Mouse (Mus musculus) gastrocnemius, postnatal 10 days (tissue): ENCODE measurements at regions not wholly inside any gene's neighbourhood (a gene's known extent, or its start where the extent isn't known, plus 50 kb on each side); places are given as distances from the start of the nearest gene placed in this dataset.

Experiments used
- DNase-seq: peaks from one replicate; pipeline ENCODE4 v3.0.0; 2021; ENCODE audit warnings: mixed read lengths

GRCm38 (mm10) chr4:12534151-12534550, 362.3 kb upstream of the Fam92a start:
- DNase-seq = no peak

DNA sequence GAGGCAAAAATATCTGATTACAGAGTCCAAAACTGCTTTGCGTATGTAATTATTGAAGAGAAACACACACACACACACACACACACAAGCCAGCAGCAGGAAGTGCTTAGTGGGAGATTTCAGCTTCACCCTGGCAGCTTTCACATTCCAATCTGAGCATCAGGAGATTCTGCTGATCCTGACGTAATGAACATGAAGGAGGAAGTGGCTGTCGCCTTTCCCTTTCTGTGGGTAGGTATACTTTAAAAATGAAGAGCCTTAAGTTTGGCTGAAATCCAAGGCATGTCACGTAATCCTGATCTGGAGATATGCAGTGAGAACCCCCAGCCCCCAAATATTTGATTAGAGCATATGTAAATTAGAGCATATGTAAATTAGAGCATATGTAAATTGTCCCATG, 361.1 kb upstream of the Fam92a start:
- no peak for DNase-seq

DNA sequence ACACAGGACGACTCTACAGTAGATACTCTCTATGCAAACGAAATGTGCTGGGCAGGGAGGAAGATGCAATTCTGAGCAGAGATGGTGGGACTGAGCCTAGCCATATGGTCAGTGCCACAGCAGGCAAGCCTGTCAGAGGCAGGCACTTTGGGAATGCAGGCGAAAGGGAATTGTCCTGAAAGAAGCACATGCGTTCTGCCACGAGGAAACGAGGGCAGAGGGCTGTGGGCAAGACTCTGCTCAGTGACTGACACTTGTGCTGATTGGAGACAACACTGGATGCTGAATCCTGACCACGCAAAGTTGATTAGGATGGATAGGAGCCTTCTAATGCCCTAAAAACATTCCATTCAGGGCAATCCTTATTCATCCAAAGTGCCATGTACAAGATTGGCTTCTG, 350.5 kb upstream of the Fam92a start:
- DNase-seq = no peak

DNA sequence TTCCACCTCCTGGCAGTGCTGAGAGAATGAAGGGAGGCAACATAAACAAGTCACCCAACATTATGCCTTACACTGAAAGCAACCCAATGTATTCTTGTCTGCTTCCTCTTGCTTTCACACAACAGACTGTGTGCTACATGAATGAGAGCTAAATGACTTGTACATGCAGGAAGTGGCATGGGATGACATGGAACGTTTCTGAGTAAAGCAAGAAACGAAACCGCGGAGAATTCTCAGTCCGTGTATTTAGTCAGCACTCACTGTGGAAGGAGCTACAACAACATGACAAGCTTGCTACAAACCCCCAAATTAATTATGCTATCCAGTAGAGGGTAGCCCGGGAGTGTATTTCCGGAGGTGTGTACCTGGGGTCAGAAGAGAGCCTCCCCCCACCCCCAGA, 349.4 kb upstream of the Fam92a start:
- no peak for DNase-seq

- DNase-seq = no peak
These were observed 344.7 kb upstream of the Fam92a start for GRCm38 (mm10) chr4:12516497-12516896.

- peak; percentile 72 for DNase-seq
These were observed 340.0 kb upstream of the Fam92a start for GRCm38 (mm10) chr4:12511656-12512385.

DNA sequence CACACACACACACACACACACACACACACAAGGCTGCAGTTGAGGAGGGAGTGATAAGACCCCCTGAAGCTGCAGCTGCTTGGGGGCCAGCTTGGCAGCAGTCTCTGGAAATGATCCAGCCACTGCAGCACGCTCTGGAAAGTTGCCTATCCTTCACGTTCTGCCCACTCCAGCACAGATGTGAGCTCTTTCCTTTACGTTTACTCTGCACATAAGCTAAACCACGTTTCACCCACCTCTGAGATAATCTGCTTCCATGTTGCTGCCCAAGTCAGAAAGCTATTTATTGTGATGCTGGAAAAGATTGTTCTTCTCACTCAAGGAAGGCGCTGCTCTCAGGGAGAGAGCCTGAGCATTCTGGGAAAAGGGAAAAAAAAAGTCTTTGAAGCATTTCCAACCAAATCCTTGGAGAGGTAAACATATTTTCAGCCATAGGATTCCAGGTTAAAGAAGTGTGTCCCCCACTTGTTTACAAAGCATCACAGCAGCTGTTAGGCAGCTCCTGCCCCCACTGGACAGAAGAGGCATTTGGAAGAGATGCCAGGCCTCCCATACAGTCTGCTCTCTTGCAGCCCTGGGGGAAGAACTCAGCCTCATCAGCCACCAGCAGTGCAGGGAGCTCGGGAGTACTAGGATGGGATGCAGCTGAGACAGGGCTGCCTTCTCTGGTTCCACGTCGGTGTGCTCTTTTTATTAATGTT, 335.2 kb upstream of the Fam92a start:
- peak; percentile 13 for DNase-seq

DNA sequence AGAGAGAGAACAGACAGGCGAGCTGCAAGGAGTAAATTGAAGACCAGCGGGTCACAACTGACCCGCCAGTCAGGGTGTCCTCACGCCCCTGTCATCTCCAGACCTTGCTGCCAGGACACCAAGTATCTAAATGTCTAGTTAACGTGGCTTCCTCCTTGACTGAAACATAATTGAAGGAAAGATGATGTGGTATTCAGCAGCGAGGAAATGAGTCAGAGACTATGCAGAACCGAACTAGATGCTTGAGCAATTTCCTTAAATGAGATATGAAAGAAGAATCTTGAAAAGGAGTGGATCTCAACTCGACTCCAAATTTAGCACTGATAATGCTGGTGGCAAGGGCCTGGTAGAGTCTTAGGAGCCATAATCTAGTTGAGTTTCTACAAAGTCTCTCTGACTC, 329.3 kb upstream of the Fam92a start:
- DNase-seq = no peak

- DNase-seq = no peak
These were observed 326.6 kb upstream of the Fam92a start for GRCm38 (mm10) chr4:12498426-12498825.

DNA sequence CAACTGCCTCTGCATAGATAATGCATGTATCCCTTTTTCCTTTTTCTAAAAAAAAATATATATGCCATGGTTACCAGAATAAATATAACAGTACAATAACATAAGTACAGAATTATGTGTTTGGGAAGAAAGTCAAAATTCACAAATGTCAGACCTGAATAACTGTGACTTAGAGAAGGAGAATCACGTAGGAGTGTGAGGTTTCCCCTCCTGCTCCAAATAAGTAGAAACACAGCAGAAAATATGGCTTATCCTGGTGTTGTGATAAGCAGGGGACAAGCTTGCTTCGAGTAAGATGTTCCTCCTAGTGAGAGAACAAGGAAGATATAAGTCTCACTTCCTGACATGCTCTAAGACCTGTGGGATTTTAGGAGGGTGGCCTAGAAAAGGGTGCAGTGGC, 320.7 kb upstream of the Fam92a start:
- no peak for DNase-seq

DNA sequence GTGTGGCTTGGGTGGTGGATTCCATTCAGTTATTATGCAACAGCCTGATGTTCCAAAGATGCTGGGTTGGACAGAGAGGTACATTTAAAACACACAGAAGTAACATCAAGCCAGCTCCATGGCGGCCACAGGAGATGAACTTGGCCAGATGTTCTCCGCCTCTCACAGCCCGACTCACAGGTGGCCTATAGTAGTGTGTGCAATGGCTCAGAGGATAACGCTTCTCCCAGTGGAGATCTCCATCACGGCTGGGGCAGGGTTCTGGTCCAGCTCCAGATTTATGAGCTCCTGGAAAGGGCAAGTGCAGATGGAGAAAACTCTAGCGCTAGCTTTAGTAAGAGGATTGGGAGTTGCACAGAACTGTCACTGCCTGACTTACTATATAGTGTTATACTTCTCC, 319.5 kb upstream of the Fam92a start:
- DNase-seq = no peak

DNA sequence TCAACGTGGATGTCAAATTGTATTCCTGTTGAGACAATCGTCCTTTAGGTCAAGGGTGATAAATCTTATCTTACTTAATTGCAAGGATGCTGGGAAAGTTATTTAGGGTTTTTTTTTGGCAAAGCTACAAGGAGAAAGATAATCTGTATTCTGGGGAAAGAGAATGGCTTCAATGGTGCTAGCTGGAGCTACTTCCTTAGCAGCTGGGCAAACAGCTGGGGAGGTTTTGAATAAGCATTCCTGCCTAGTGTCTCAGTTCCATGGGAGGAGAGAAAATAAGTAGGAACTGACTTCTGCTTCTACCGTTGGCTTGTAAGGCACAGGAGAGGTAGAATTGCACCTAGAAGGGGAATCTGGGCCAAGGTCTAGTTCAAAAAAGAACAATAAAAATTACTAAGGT, 318.3 kb upstream of the Fam92a start:
- no peak for DNase-seq

- DNase-seq = no peak
These were observed 317.5 kb upstream of the Fam92a start for GRCm38 (mm10) chr4:12489358-12489757.

- DNase-seq = no peak
These were observed 309.7 kb upstream of the Fam92a start for GRCm38 (mm10) chr4:12481481-12481880.

DNA sequence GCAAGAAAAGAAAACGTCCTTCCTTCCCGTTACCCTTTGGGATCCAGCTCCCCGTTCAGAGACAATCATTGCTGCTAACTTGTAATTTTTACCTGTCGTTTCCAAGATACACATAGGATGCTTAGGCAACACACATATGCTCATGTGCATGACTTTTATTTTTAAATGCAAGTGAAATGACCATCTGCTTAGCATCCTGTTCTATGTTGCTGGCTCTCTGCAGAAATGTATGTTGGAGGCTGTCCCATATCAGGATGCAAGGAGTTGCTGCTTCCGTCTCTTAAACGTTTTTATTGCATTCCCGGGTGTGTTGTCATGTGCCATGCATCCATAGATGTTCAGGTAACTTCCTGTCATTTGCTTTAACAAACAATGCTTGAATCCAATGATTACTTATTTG, 304.9 kb upstream of the Fam92a start:
- DNase-seq = no peak

DNA sequence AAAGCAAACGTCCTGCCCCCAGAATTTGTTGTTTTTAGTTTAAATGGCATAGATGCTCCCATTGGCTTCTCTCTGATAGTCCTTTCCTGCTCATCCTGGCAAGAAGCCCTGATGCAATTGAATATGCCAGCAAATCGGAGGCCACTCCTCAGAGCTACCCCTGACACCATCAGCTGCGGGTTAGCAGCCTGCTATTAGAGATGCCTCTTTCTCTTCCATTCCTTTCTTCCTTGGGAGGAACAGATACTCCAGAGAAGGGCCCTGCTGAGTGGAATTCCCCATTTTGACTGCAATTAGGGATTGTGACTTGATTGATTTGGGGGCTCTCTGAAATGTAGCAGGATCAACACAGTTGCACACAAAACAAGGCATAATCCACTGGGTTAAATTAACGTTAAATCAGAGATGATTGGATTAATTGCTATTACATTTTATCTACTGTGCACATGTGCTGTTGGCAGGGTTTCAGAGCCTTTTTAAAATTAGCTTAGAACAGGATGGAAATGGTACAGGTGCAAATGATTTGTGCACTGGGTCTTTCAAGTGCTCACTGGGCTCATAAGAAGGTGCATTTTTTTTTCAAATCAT, 303.3 kb upstream of the Fam92a start:
- DNase-seq = no peak

DNA sequence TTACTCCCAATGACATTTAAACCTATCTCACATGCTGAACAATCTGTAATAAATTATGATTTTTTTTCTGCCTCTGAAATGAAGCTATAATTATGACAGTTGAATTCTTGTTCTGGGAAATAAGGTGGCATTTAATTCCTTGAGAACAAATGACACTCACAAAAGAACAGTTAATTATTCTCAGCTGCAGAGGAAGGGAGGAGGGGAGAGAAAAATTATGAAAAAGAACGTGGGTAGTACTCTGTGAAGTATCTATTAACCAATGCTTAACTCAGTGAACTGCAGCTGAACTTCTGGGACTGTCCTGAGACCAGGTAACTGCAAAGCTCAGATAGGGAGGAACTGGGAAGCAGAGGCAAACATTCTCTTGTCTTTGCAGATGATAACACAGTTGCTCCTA, 302.6 kb upstream of the Fam92a start:
- no peak for DNase-seq

DNA sequence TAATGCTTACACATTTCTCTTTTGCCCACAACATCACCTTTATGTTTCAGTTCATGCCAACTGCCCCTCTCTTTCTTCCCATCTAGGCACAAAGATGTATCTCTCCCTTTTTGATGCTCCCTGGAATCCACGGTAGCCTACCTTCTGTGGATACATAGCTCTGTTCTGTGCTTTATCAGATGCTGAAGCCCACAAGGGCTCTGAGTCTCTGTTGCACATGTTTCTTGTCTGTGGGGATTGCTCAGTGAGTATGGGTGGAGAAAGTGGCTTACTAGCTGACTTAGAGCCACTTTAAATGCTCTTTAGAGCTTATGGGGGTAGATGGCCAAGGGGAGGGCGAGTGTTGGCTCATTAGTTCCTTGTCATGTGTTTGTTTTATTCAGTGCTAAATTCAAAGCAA, 289.9 kb upstream of the Fam92a start:
- DNase-seq = no peak

DNA sequence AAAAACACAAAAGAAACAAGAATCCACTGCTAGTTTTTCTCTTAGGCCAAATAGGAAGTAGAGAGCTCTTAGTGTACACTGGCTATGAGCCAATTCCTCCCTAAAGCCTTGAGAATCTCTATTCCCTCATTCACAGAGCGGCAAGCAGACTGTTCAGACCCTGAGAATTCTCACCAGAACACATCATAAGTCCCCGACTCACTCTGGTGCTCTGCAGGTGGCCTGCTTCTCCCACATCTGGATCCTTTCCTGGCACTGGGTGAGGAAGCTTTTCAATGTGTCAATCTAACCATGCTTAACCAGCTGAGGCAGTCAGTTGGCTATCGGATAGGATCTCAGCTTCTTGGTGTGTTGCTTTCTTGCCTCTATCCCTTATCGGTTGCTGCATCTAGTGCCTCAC, 289.4 kb upstream of the Fam92a start:
- no peak for DNase-seq

DNA sequence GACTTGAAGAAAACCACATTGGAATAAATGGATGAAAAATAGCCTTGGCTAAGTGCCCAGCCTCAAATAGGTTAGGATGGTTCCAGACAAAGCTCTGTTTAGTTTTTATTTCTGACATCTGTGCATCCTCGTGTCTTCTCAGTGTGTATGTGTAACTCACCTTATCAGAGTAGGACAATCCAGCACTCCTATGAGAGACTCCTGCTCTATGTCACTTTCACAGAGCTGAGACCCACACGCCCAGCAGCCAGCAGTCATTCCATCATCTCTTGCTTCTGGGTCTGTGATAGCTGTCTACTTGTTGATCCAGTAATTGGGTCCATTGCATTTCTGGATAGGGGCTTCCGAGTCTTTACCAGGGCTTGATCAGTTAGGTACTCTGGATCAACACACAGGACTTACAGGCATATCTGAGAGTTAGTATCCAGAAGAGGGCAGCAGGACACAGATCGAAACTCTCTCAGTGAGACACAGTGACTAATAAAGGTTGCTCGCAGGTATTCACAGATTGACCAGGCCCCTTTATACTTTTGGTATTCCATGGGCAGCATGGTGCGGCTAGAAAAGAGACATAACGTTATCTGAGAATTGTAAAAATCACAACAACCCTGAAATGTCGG, 286.3 kb upstream of the Fam92a start:
- DNase-seq = no peak

DNA sequence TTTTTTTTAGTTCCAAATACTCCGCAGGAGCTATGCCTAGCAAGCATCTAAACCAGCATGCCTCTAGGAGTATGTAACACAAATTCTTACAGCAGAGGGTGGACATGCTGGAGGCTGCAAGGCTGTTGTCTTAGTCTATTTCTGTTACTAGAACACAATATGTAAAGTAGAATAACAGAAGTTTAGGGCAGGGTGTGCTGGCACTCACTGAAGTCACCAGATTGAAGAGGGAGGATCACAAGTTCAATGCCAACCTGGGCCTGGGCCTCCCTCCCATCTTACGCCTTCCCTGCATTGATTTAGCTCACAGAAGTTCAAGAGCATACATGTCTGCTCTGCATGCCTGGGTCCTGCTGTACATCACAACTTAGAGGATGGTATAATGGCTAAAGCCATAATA, 280.3 kb upstream of the Fam92a start:
- no peak for DNase-seq

GRCm38 (mm10) chr4:12425507-12425906, 253.7 kb upstream of the Fam92a start:
- DNase-seq = no peak

DNA sequence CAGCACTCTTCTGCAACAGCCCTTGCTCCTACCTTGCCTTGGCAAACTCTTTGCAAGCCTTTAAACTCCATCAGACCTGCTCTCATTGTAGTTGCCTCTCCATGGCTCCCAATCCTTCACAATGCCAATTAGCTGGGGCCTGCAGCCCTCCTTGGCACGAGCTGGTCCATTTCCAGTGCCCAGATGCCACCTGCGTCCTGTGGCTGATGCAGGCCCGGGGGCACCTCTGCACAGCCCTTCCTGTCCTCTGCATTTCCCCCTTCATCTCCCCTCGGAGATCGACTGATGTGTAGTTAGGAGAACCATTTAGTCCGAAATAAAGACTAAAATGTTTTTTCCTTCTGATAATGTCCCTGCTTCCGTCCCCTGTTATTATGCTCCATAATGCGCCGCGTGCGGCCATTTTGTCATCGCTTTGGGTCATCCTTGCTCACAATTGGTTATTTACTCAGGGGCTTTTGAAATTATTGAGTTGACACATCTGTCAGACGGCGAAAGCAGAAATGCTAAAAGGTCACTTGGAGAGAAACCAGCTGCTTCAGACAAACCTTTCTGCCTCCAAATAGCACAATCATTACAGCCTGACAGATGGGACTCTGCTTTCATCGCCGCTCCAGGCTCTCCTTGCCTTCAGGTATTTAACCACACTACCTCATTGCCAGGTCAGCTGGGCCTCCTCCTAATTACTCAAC, 250.0 kb upstream of the Fam92a start:
- no peak for DNase-seq
